Mouse (Mus musculus) bone marrow, adult 2 months (tissue): Measurements from ENCODE around the gene Sergef. TPM values are rescaled to one million over a fixed set of nuclear protein-coding genes. Genes with fewer than 3 reads are reported as not detected.

Source experiments
- H3K27ac ChIP-seq: fragments of 200-500 bp; 2 replicates; pipeline ENCODE4 v1.5.1; 2012; ENCODE audit warnings: low read depth, mild to moderate bottlenecking, control low read depth, inconsistent platforms, low read length; ENCODE audit not compliant: control insufficient read depth, poor library complexity, insufficient read depth
- H3K4me1 ChIP-seq: fragments of 200-500 bp; 2 replicates; pipeline ENCODE4 v1.6.1; 2011; ENCODE audit warnings: low read length; ENCODE audit not compliant: control insufficient read depth, insufficient read depth
- H3K4me3 ChIP-seq: fragments of 200-500 bp; replicated peaks from 2 replicates; pipeline ENCODE3; 2011; ENCODE audit warnings: mild to moderate bottlenecking, low read depth, low read length, control low read depth; ENCODE audit not compliant: control insufficient read depth
- CTCF ChIP-seq: fragments of 200-500 bp; IDR thresholded peaks from 2 replicates; pipeline ENCODE4 v1.5.1; 2011; ENCODE audit warnings: low read length, control low read depth; ENCODE audit not compliant: control insufficient read depth, insufficient read depth
- POLR2A ChIP-seq: fragments of 200-500 bp; IDR thresholded peaks from 2 replicates; pipeline ENCODE4 v1.6.1; 2011; ENCODE audit warnings: low read depth, mild to moderate bottlenecking, control low read depth, low read length, borderline replicate concordance; ENCODE audit not compliant: control insufficient read depth
- WGBS: fragments of 180-500 bp; shearing (Covaris S2); methylation state at CpG from one replicate; pipeline ENCODE4 v1.1.7; 2018; 5-methylcytosine and 5-hydroxymethylcytosine counted together
- polyA plus RNA-seq: library from polyadenylated mRNA; stranded (reverse); fragments of >200 nt; gene quantifications from 2 replicates; pipeline ENCODE4 v1.2.4, GENCODE M21; 2011; ENCODE audit warnings: low replicate concordance; ENCODE audit not compliant: missing spikeins, insufficient read depth, insufficient read length

Sergef gene
- polyA plus RNA-seq, 1 experiment = 6.5 TPM

DNA sequence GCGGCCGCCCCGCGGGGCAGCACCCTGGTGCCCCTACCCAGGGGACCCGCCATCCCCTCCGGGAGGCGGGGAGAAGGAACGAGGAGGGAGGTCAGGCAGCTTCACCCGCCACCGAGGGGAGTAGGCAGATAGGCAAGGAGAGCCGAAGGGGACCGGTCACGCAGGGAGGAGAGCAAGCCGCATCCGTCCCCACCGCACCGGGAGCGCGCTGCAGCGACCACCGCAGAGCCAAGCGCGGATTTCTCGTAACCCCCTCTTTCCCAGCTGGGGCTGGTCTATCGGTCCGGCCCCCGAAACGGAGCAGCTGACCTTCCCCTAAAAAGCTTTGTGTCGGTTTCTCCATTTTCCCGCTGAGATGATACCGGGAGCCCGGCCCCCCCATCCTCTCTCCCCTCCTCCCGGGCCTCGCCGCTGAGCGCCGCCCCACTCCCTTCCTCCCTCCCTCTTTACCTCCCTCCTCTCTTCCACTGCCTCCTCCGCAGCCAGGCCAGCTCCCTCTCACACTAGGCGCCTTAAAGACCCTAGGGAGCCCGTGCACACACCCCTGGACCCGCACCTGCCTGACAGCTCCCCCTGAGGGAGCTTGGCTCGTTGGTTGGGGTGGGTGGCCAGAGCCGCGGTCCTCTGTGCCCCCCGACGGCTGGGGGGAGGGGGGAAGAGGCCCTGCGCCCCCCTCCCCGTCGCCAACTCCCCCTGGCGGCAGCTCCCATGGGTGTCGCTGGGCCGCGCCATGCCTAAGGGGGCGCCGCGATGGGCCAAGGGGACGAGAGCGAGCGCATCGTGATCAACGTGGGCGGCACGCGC, 242.5 kb downstream of the Sergef start:
- TF ChIP-seq CTCF (no peak), POLR2A (no peak)
- WGBS = 5% methylated on average over 64 of the region's 64 CpGs

DNA sequence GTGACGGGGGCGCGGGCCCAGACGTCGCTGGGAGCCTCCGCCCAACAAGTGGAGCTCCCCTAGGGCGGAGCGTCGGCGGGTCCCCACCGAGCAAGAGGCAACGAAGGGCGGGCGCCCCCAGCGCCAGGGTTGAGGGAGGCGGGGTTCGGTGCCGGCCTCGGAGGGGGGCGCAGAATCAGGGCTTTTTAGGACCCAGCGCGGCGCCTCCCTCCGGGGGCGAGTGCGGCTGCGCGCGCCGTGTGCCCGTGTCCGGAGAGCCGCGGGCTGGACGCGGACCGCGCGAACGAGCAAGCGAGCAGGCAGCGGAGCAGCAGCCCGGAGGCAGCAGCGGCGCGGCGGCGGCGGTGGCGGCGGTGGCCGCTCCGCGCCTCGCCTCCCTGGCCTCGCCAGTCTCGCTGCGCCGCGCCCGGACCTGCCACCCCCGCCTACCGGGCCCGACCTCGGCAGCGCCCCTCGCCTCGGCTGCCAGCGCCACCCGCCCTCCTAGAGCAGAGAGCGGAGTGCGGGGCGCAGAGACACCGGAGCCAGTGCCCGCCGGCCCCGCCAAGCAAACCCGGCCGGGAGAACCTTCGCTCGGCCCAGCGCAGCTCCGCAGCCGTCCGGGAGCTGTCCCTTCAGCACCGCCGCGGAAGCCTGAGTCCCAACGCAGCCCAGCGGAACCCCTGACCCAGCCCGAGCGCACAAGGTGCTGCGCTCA, 243.2 kb downstream of the Sergef start, which contains the start of gene Kcnc1:
TSS of gene Kcnc1 (plus strand) at position 267 of the 697 bp plus-strand sequence.
- under 1% methylated on average over 93 of the region's 93 CpGs for WGBS
- H3K4me3 ChIP-seq = no peak within 1 kb of the TSS

More for the DNA sequence above, 242.5 kb downstream of the Sergef start:
- Histone ChIP-seq H3K4me3 (no peak overlapping the region), H3K27ac (no peak overlapping the region; the same call in 1 of the 2 replicates), H3K4me1 (no peaks in the 10 kb centered on the region)

GRCm38 (mm10) chr7:46395571-46395970, 244.0 kb downstream of the Sergef start:
- H3K27ac ChIP-seq = no peak overlapping the region
- peaks cover 4% of the 10 kb centered on the region; the same call in 1 of the 2 replicates for H3K4me1 ChIP-seq
- WGBS = 38% methylated on average over 6 of the region's 6 CpGs
- TF ChIP-seq POLR2A = no peak
- TF ChIP-seq CTCF = no peak
- no peak overlapping the region for H3K4me3 ChIP-seq

More for the DNA sequence above, 243.2 kb downstream of the Sergef start, which contains the start of gene Kcnc1:
- TF ChIP-seq POLR2A = no peak
- no peak for TF ChIP-seq CTCF
- H3K27ac ChIP-seq = peak within 1 kb of the TSS; percentile 13; the same call in 1 of the 2 replicates
- peaks cover 4% of the 10 kb centered on the region; the same call in 1 of the 2 replicates for H3K4me1 ChIP-seq

DNA sequence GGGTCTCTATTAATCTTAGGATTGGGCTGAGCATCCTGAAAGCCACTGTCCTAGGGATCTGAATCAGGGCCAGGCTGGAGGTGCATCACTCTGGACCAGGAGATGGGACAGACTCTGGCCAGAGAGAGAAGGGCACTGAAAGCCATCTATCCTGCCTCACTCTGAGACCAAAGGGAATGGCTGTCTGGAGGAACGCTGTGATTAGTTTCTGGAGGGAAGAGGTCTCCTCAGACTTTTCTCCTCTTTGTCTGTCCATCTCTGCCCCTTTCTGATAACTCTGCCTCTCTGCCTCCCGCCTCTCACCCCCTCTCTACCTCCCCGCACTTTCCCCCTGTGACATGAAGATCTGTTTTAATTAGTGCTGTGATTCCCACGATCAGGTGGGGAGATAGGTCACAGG, 244.7 kb downstream of the Sergef start:
- H3K4me1 ChIP-seq = peaks cover 4% of the 10 kb centered on the region; the same call in 1 of the 2 replicates
- H3K27ac ChIP-seq = no peak overlapping the region
- H3K4me3 ChIP-seq = no peak overlapping the region
- TF ChIP-seq CTCF (no peak), POLR2A (no peak)
- WGBS = 58% methylated on average over 4 of the region's 4 CpGs

- Histone ChIP-seq H3K4me1 (peaks cover 4% of the 10 kb centered on the region; the same call in 1 of the 2 replicates), H3K27ac (no peak overlapping the region), H3K4me3 (no peak overlapping the region)
- WGBS = 16% methylated on average over 12 of the region's 12 CpGs
- no peak for TF ChIP-seq POLR2A
- no peak for TF ChIP-seq CTCF
Observed at GRCm38 (mm10) chr7:46393718-46394511, 245.7 kb downstream of the Sergef start.

Other genes starting within 250 kb of the Sergef start
- 0.25 and 0.32 TPM in 2 replicates for gene Kcnc1, start 243.3 kb downstream of the Sergef start, polyA plus RNA-seq
- not detected in 2 replicates for gene Tph1, start 32.7 kb upstream of the Sergef start, polyA plus RNA-seq
- 8.0 and 13.8 TPM in 2 replicates for gene Saal1, start 70.9 kb upstream of the Sergef start, polyA plus RNA-seq
- 0.45 and 8.5 TPM in 2 replicates for gene Saa3, start 75.9 kb upstream of the Sergef start, polyA plus RNA-seq
- gene Saa4, start 92.8 kb upstream of the Sergef start, polyA plus RNA-seq = 0.77 and 3.4 TPM in 2 replicates
- gene Saa1, start 103.2 kb upstream of the Sergef start, polyA plus RNA-seq = not detected in 2 replicates
- gene Saa2, start 112.0 kb upstream of the Sergef start, polyA plus RNA-seq = not detected in 2 replicates
- gene Hps5, start 156.3 kb upstream of the Sergef start, polyA plus RNA-seq = 6.0 and 19.3 TPM in 2 replicates
- gene Gtf2h1, start 156.3 kb upstream of the Sergef start, polyA plus RNA-seq = 16.0 and 20.0 TPM in 2 replicates
- 177 and 332 TPM in 2 replicates for gene Ldha, start 201.7 kb upstream of the Sergef start, polyA plus RNA-seq
- 1.3 and 2.6 TPM in 2 replicates for gene Ldhc, start 221.4 kb upstream of the Sergef start, polyA plus RNA-seq